Mouse (Mus musculus): ENCODE measurements around the gene Dscaml1. TPM values are rescaled to one million over a fixed set of nuclear protein-coding genes. Genes with fewer than 3 reads are reported as not detected.

Dscaml1 gene
- polyA plus RNA-seq, 1 experiment, result 32.4 TPM

DNA sequence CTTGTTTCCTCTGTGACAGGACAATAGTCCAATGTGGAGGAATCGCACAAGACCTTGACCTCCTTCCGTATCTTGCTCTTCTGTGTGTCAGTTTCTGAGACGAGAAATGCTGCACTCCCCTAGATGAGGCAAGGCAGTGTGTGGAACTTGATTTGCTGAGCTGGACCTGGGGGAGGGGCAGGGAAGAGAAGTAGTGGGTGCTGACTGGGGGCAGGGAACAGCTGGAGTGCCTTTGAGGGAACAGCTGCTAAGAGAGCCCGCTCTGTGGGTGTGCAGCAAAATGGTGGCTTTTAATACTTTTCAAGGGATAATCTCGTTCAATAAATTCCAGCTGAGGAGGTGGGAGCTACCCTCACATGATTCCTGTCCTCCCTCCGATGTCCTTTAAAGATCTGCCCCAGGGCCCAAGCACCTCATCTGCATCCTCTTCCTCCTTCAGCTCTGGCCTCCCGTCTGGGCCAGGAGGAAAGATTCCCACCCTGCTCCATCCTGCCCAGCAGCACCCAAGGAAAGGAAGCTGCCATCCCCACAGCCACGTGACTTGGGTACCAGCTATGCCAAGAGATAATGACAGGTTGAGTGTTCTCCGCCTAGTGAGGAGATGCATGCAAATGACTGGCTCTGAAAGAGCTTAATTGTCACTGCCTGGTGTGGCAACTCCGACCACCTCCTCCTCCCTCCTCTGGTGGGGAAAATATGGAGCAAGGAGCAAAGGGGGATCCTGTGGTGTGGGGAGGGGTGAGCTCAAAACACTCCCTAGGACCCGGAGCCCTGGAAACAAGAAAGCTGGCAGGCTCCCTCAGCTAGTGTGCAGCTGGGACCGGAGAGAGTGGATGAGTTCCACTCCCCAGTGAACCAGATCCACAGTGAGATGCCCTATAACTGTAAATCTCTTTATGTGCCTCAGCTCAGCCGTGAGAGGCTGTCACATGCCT, 181.9 kb downstream of the Dscaml1 start:
- Histone ChIP-seq H3K4me3 (ENCODE audit: control insufficient read depth, low read depth, low read length) (no peak overlapping the region), H3K27me3 (ENCODE audit: control insufficient read depth, insufficient read depth, low read length) (no peaks in the 10 kb centered on the region), H3K36me3 (ENCODE audit: control insufficient read depth, insufficient read depth, low read length) (no peaks in the 10 kb centered on the region), H3K4me1 (ENCODE audit: control insufficient read depth, insufficient read depth, low read length) (no peaks in the 10 kb centered on the region), H3K27ac (ENCODE audit: control insufficient read depth, insufficient read depth, low read depth, low read length) (no peak overlapping the region)
- no peak for TF ChIP-seq CTCF (IDR thresholded peaks at IDR 0.05; ENCODE audit: control insufficient read depth, insufficient read depth, insufficient replicate concordance, low read depth, low read length)
- TF ChIP-seq POLR2A (IDR thresholded peaks at IDR 0.05; ENCODE audit: control insufficient read depth, low read depth, low read length), result no peak

DNA sequence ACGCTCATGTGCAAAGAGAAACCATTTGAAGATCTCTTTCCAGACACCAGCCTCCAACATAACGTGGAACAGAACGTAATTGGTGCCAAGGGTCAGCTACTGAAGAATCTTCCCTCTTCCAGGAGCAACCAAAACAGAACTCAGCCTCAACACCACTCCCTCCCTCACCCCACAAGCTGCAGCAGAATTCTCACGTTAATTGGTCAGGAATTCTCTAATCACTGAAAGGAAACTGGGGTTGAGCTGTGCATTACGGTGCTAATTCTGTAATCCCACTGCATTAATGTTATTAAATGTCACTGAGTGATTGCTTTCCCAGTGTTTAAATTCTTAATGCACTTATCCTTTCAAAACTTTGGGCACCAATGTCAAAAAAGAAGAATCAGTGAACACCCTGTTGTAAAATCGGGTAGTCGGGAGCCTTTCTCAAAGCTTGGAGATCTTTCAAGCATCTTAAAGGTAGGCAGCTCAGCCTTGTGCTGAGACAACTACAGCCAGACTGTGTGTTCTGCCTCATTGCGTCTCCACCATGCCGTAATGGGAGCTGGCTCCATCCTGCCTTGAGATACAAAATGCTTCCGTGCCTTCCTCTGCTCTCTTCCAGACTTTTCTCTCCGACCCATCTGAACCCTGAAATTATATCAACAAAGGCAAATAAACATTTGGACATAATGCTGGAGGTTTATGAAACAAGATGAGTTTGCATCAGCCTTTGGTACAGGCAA, 184.1 kb downstream of the Dscaml1 start:
- no peak overlapping the region for H3K27ac ChIP-seq (ENCODE audit: control insufficient read depth, insufficient read depth, low read depth, low read length)
- no peak overlapping the region for H3K4me3 ChIP-seq (ENCODE audit: control insufficient read depth, low read depth, low read length)
- H3K4me1 ChIP-seq (ENCODE audit: control insufficient read depth, insufficient read depth, low read length), result no peaks in the 10 kb centered on the region
- no peak for TF ChIP-seq POLR2A (IDR thresholded peaks at IDR 0.05; ENCODE audit: control insufficient read depth, low read depth, low read length)
- TF ChIP-seq CTCF (IDR thresholded peaks at IDR 0.05; ENCODE audit: control insufficient read depth, insufficient read depth, insufficient replicate concordance, low read depth, low read length), result no peak
- no peaks in the 10 kb centered on the region for H3K27me3 ChIP-seq (ENCODE audit: control insufficient read depth, insufficient read depth, low read length)
- H3K36me3 ChIP-seq (ENCODE audit: control insufficient read depth, insufficient read depth, low read length), result no peaks in the 10 kb centered on the region

DNA sequence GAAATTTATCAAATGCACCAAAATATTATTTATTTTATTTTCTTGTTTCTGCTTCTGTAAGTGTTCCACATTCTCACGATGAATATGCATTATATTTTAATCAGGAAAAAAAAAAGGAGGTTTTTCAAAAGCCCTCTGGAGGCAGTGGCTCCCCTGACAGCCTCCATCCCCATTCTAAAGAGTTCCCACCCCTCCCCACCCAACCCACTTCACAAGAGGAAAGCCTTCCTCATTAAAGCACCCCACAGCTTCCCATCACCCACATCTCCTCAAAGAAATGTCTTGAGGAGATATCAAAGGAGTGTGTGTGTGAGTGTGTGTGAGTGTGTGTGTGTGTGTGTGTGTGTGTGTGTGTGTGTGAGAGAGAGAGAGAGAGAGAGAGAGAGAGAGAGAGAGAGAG, 188.2 kb downstream of the Dscaml1 start:
- no peak overlapping the region for H3K4me3 ChIP-seq (ENCODE audit: control insufficient read depth, low read depth, low read length)
- TF ChIP-seq POLR2A (IDR thresholded peaks at IDR 0.05; ENCODE audit: control insufficient read depth, low read depth, low read length), result no peak
- no peak for TF ChIP-seq CTCF (IDR thresholded peaks at IDR 0.05; ENCODE audit: control insufficient read depth, insufficient read depth, insufficient replicate concordance, low read depth, low read length)
- H3K36me3 ChIP-seq (ENCODE audit: control insufficient read depth, insufficient read depth, low read length), result no peaks in the 10 kb centered on the region
- H3K4me1 ChIP-seq (ENCODE audit: control insufficient read depth, insufficient read depth, low read length), result peaks cover 3% of the 10 kb centered on the region; the same call in 1 of the 2 replicates
- no peak overlapping the region for H3K27ac ChIP-seq (ENCODE audit: control insufficient read depth, insufficient read depth, low read depth, low read length)
- H3K27me3 ChIP-seq (ENCODE audit: control insufficient read depth, insufficient read depth, low read length), result no peaks in the 10 kb centered on the region

DNA sequence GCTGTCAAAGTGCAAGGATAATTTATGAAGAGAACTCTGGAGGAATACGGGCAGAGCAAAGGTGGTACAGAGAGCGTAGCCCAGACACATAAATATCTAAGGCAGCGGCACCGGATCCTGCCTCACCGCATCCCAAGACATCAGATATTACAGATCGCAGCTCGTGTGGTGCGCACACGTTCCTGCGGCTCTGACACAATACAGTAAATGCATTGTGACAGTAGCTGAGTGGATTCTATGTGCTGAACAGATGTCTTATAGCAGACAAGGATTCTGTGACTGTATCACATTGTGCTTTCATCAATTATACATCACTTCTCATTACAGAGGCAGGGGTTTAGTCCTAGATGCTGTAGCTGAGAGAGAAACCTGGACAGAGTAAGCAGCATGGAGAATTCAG, 191.5 kb downstream of the Dscaml1 start:
- H3K4me3 ChIP-seq (ENCODE audit: control insufficient read depth, low read depth, low read length), result no peak overlapping the region
- no peaks in the 10 kb centered on the region for H3K36me3 ChIP-seq (ENCODE audit: control insufficient read depth, insufficient read depth, low read length)
- H3K4me1 ChIP-seq (ENCODE audit: control insufficient read depth, insufficient read depth, low read length), result peaks cover 3% of the 10 kb centered on the region; the same call in 1 of the 2 replicates
- H3K27ac ChIP-seq (ENCODE audit: control insufficient read depth, insufficient read depth, low read depth, low read length), result no peak overlapping the region
- TF ChIP-seq POLR2A (IDR thresholded peaks at IDR 0.05; ENCODE audit: control insufficient read depth, low read depth, low read length), result no peak
- no peak for TF ChIP-seq CTCF (IDR thresholded peaks at IDR 0.05; ENCODE audit: control insufficient read depth, insufficient read depth, insufficient replicate concordance, low read depth, low read length)
- H3K27me3 ChIP-seq (ENCODE audit: control insufficient read depth, insufficient read depth, low read length), result no peaks in the 10 kb centered on the region

DNA sequence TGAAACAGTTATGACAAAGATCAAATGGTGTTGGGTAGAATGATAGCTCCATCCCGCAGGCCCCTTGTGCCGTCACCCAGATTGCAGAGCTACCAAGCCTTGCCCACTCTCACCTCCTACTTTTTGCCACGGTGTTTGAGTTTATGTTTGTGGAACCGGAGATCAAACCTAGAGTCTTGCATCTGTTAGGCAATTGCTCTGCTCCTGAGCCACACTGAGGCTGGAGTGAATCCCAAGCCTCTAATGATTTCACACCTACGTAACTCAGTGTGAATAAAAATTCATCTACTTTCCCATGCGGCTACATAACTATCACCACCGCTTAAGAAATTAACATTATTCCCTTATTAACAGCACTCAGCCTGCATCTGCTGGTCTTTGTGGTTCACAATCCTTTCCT, 192.0 kb downstream of the Dscaml1 start:
- no peaks in the 10 kb centered on the region for H3K27me3 ChIP-seq (ENCODE audit: control insufficient read depth, insufficient read depth, low read length)
- H3K4me3 ChIP-seq (ENCODE audit: control insufficient read depth, low read depth, low read length), result no peak overlapping the region
- H3K36me3 ChIP-seq (ENCODE audit: control insufficient read depth, insufficient read depth, low read length), result no peaks in the 10 kb centered on the region
- no peak for TF ChIP-seq CTCF (IDR thresholded peaks at IDR 0.05; ENCODE audit: control insufficient read depth, insufficient read depth, insufficient replicate concordance, low read depth, low read length)
- TF ChIP-seq POLR2A (IDR thresholded peaks at IDR 0.05; ENCODE audit: control insufficient read depth, low read depth, low read length), result no peak
- H3K4me1 ChIP-seq (ENCODE audit: control insufficient read depth, insufficient read depth, low read length), result peaks cover 3% of the 10 kb centered on the region; the same call in 1 of the 2 replicates
- no peak overlapping the region for H3K27ac ChIP-seq (ENCODE audit: control insufficient read depth, insufficient read depth, low read depth, low read length)

DNA sequence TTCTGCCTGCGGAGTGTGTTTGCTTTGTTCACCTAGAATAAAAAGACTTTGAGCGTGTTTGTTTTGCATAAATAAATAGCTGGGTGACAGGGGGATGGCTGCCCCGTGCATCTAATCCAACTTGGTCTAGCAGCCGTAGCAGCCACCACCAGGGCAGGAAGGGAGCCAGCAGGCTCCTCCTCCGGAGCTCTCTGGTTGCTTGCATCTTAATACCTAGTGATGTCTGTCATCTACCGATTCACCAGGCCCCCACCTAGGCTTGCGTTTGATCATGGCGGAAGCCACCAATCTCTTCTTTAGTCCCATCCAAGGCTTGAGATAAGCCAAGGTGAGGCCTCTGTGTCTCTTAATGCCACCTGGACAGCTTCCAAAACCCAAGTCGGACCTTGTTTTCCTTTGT, 193.6 kb downstream of the Dscaml1 start:
- Histone ChIP-seq H3K27ac (ENCODE audit: control insufficient read depth, insufficient read depth, low read depth, low read length) (no peak overlapping the region), H3K4me3 (ENCODE audit: control insufficient read depth, low read depth, low read length) (no peak overlapping the region), H3K36me3 (ENCODE audit: control insufficient read depth, insufficient read depth, low read length) (no peaks in the 10 kb centered on the region), H3K27me3 (ENCODE audit: control insufficient read depth, insufficient read depth, low read length) (no peaks in the 10 kb centered on the region), H3K4me1 (ENCODE audit: control insufficient read depth, insufficient read depth, low read length) (peaks cover 3% of the 10 kb centered on the region; the same call in 1 of the 2 replicates)
- TF ChIP-seq CTCF (IDR thresholded peaks at IDR 0.05; ENCODE audit: control insufficient read depth, insufficient read depth, insufficient replicate concordance, low read depth, low read length) (no peak), POLR2A (IDR thresholded peaks at IDR 0.05; ENCODE audit: control insufficient read depth, low read depth, low read length) (no peak)

DNA sequence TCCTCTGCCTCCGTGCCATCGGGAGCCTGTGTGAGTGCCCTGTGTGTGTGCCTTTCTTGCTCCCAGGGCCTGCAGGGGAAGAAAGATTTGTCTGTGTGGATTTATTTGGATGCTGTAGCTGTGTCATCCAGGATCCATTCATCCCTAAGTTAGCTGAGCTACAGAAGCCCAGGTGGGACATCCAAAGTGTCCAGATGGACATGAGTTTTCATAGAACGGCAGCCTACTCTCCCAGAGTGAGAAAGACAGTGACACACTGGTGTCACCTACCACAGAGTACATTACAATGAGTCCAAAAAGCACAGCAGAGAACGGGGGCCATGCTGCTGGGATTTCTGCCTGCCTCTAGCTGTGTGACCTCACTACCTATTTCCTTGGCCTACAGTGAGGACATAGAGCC, 194.5 kb downstream of the Dscaml1 start:
- H3K27me3 ChIP-seq (ENCODE audit: control insufficient read depth, insufficient read depth, low read length), result no peaks in the 10 kb centered on the region
- TF ChIP-seq POLR2A (IDR thresholded peaks at IDR 0.05; ENCODE audit: control insufficient read depth, low read depth, low read length) (no peak), CTCF (IDR thresholded peaks at IDR 0.05; ENCODE audit: control insufficient read depth, insufficient read depth, insufficient replicate concordance, low read depth, low read length) (no peak)

More for the DNA sequence above, 194.5 kb downstream of the Dscaml1 start:
- peaks cover 3% of the 10 kb centered on the region; the same call in 1 of the 2 replicates for H3K4me1 ChIP-seq (ENCODE audit: control insufficient read depth, insufficient read depth, low read length)
- no peaks in the 10 kb centered on the region for H3K36me3 ChIP-seq (ENCODE audit: control insufficient read depth, insufficient read depth, low read length)
- no peak overlapping the region for H3K4me3 ChIP-seq (ENCODE audit: control insufficient read depth, low read depth, low read length)
- no peak overlapping the region for H3K27ac ChIP-seq (ENCODE audit: control insufficient read depth, insufficient read depth, low read depth, low read length)
